Mouse (Mus musculus) fibroblast of lung, adult 2 months (primary cell): ENCODE results near the gene Armc6.

Experiments
- DNase-seq: peaks from one replicate; pipeline ENCODE4 v3.0.0-alpha.2; 2011; ENCODE audit warnings: low read depth

Armc6 gene

DNA sequence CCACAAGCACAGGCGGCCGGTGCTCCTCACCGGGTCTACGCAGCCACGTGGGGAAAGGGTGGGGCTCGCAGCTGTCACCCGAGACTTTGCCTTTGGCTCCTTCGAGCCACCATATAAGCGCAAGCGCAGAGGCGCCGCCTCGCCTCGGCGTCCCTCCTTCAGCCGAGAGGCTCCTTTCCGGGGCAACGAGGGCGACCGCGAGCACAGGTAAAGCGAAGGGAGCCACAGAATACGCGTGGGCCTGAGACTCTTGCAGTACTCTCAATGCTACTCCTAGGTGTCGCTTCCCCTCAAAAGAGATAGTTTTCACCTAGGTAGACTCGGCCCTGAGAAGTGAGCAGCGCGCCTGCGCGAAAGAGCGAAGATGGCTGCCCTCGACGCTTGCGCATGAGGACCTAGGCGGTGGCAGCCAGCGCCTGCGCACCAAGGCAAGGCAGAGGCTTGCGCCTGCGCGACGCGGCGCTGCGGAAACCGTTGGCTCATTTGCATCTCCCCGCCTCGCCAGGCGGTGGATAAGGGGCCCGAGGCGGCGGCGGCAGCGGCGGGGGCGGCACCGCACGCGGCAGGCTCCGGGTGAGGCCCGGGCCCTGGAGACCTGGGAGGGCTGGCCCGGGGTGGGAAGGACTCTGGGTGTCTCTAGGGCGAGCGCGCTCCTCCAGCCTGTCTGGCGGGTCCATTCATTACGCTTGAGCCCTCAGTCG lies at the start of gene Armc6, which contains the start of gene Sugp2:
Armc6 (minus strand) TSS at position 387 of the 701 bp plus-strand sequence.
Sugp2 (plus strand) TSS at position 147 of the 701 bp plus-strand sequence.
- DNase-seq: peak; percentile 94

- DNase-seq: no peak
Measured at GRCm38 (mm10) chr8:70283136-70284077, 49.1 kb upstream of the Armc6 start.

- peak; percentile 61 for DNase-seq
Measured at GRCm38 (mm10) chr8:70282603-70283135, 48.4 kb upstream of the Armc6 start, which contains the start of gene Homer3. Homer3 (plus strand) TSS chr8:70282827.

DNA sequence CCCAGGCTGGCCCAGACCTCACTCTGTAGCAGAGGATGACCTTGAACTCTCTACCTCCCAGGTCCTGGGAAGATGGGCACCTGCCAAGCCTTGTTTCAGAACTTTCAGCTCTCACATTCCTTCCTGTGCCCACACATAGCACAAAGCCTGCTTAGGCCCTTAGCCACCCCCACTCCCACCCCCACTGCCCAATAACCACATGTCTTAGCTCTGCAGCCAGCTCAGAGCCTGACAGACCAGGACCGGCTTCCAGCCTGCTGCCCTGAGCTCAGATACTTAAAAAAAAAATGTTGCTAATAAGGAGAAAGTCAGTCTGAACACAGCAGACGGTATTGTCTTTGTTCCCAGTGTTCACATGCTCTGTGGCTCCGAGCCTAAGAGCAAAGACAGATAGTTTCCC lies 46.7 kb upstream of the Armc6 start:
- no peak for DNase-seq

GRCm38 (mm10) chr8:70279266-70279665 lies 45.0 kb upstream of the Armc6 start:
- DNase-seq: no peak

DNA sequence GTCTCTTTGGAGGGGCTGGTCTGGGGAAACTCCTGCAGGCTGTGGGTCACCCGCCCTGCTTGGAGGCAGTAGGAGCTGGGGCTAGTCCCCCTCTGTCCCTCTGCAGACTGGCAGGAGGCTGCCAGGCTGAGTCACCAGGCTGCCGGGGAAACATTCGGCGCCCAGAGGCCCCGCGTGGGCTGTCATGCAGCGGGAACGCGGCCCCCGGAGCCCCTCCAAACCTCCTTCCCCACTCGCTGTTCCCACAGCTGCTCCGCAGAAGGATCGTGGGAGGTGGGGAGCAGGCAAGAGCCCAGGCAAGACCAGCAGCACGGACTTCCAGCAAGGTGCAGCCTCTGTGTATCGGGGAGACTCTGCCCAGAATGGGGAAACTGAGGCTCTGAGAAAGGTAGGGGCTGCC lies 43.9 kb upstream of the Armc6 start:
- no peak for DNase-seq

- no peak for DNase-seq
Measured at GRCm38 (mm10) chr8:70276476-70276875, 42.2 kb upstream of the Armc6 start.

DNA sequence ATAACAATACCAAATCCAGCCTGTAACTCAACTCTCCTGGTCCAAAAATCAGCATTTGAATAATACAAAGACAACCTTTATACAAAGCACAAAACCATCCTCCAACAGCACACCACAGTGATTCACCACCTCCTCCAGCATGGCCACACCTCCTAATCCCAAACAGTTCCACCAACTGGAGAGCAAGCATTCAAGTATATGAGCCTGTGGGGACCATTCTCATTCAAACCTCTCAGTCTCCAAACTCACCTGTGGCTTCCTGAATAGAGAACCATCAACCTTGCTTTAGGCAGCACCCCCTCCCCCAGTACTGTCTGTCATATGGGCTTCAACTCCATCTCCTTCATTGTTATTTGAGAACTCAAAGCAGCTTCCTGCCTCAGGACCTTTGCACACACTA lies 40.1 kb upstream of the Armc6 start:
- no peak for DNase-seq

DNA sequence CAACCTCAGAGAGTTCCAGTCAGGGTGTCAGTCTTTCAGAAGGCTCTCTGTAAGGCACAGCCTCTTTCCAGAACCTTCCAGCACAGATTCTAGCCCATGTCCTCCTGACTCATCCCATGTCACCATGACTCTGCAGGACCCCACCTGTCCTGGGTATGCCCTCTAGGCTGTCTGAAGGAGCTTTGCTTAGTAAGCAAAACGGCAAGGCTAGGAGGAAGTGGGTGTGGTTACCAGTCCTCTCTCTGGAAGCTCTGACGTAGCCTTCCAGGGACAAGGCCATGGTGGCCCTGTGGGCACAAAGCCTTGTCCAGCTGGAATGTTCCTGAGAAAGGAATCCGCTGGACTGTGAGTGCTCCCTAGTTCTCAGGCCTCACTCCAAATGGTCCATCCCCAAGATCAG lies 38.7 kb upstream of the Armc6 start:
- no peak for DNase-seq

- DNase-seq: no peak
Measured at GRCm38 (mm10) chr8:70268799-70269565, 34.7 kb upstream of the Armc6 start.

GRCm38 (mm10) chr8:70268311-70268710 lies 34.0 kb upstream of the Armc6 start:
- no peak for DNase-seq

GRCm38 (mm10) chr8:70267674-70268073 lies 33.4 kb upstream of the Armc6 start:
- no peak for DNase-seq

- no peak for DNase-seq
Measured at GRCm38 (mm10) chr8:70259043-70259442, 24.8 kb upstream of the Armc6 start.

GRCm38 (mm10) chr8:70258600-70258999 lies 24.3 kb upstream of the Armc6 start:
- no peak for DNase-seq

DNA sequence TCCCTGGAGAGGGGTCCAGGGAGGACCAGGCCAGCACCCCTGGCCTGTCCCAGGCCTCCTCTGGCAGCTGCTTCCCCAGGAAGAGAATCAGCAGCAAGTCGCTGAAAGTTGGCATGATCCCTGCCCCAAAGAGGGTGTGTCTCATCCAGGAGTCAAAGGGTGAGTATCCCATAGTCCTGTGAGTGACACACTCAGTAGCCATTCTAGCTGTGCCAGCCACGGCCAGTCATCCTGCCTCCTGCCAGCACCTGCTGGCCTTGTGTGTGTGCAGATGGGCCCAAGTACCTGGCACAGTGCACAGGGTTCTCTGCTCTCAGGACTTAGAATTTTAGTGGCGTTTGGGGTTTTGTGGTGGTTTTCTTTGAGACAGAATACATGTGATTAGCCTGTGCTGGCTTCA lies 23.2 kb upstream of the Armc6 start:
- no peak for DNase-seq

DNA sequence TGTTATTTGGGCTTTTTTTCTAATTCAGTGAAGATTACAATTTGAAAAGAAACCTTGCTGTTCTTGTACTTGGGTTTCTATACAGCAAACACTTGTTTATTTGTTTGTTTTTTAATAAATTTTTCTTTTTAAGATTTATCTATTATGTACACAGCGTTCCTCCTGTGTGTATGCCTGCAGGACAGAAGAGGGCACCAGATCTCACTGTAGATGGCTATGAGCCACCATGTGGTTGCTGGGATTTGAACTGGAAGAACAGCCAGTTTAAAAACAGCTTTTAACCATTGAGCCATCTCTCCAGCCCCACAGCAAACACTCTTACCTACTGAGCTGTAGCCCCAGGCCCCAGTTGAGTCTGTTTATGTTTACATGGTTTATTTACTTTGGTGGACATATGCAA lies 20.4 kb upstream of the Armc6 start:
- no peak for DNase-seq

DNA sequence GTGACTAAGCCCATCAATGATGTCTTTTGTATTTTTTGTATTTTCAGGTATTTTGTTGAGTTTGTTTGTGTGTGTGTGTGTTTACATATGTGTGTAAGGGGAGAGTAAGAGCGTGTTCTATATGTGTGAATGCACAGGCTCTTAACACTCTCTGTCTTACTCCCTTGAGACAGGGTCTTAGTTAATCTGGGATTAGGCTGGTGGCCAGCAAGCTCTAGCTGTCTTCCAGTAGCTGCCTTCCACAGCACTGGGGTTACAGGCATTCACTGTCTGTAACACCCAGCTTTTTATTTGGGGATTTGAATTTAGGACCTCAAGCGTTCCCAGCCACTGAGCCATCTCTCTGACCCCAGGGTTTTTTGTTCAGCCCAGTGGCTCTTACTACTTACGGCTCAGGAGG lies 13.6 kb upstream of the Armc6 start:
- no peak for DNase-seq

DNA sequence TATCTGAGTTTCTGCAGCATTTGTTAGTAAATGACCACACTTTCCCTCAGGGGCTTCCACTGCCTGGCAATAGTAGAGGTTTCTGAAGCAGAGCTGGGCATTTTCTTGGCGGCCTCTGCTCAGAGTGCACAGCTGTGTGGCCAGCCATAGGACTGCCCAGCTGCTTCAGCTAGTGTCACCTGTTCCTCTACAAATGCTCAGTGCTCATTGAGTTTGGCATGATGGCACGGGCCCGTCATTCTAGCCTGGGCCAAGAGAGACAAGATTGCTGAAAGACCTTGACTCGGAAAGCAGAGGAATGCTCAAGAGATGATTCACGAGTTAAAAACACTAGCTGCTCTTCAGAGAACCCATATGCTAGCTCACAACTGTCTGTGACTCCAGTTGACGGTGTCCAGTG lies 12.4 kb upstream of the Armc6 start:
- DNase-seq: no peak

DNA sequence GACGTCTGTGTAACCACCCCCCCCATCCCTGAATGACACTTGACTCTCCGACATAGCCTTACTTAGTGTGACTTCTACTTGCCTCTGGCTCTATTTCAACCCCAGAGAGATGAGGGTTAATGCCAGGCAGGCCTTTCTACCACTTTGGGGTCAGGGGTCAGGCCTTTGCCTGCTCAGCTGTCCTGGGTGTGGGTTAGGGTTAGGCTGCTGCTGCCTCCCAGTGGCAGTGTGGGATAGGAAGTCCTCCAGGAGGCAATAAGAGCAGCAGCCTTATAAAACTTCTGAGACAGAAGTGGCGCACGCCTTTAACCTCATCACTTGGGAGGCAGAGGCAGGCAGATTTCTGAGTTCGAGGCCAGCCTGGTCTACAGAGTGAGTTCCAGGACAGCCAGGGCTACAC lies 6.4 kb upstream of the Armc6 start:
- no peak for DNase-seq

GRCm38 (mm10) chr8:70237842-70238241 lies 3.6 kb upstream of the Armc6 start:
- no peak for DNase-seq

DNA sequence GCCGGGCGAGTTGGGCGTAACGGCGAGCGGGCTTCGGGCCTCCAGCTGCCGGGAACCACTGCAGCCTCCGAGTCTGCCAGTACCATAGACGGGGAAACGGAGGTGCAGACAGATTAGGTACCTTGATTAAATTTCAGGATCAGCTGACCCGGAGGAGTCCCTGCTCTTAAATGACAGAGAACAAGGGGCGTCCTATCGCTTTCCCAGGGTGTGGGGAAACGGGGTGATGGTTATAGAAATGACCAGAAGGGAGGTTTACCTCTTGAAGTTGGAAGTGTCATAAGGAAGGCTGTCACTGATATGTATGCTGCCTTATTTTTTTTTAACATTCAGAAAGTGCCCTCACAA lies 489 bp upstream of the Armc6 start:
- no peak for DNase-seq

- no peak for DNase-seq
Measured at GRCm38 (mm10) chr8:70233606-70234005, 660 bp downstream of the Armc6 start.
